Mouse (Mus musculus) heart, postnatal 4 days (tissue): ENCODE results near the gene Fcamr. TPM values are rescaled to one million over a fixed set of nuclear protein-coding genes. Genes with fewer than 3 reads are reported as not detected.
A peak's percentile ranks its signal among the peaks of the same experiment; 100 is the strongest.

ENCODE experiments used
- DNase-seq: peaks from one replicate; pipeline ENCODE4 v3.0.0; 2021
- total RNA-seq, 2 experiments: library from RNA; stranded (reverse); gene quantifications; 2 replicates each; pipeline ENCODE4 v1.2.3; 2021

Gene Fcamr
- total RNA-seq = under 1 TPM; 0.38 to 0.76 TPM

DNA sequence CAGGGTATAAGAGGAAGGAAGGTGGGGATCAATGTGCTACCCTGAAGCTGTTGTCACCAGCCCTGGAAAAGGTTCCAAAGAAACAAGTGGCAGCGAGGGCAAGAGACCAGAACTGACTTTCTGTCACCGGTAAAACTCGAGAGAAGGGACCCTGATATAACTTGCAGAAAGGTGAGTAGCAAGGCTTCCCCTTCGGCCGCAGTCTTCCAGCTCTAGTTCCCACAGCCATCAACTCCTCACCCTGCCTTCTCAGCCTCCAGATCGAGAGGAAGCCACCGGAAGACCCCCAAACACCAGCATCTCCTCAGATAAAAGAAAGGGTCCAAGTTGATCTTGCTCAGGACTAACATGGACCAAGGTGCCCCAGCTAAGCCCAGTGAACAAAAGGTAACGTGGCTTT is at the start of gene Fcamr:
Fcamr (plus strand) TSS at position 301 of the 400 bp plus-strand sequence.
- DNase-seq = no peak

DNA sequence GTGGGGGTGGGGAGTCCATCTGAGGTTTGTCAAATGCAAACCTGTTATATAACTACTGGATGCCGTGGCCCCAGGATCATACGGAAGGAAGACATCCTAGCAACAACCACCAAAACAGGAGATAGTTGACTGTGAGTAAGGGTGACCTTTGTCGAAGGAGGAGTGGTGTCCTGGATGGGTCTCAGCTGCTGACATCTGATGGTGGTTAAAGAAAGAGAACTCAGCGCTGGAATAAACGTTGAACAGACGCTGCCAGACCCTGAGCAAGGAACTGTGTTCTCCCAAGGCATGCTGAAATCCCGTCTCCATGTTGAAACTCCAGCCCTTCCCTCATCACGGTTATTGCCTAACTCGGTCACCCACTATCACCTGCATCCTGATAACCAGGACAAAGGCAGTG is 41.0 kb upstream of the Fcamr start:
- no peak for DNase-seq

DNA sequence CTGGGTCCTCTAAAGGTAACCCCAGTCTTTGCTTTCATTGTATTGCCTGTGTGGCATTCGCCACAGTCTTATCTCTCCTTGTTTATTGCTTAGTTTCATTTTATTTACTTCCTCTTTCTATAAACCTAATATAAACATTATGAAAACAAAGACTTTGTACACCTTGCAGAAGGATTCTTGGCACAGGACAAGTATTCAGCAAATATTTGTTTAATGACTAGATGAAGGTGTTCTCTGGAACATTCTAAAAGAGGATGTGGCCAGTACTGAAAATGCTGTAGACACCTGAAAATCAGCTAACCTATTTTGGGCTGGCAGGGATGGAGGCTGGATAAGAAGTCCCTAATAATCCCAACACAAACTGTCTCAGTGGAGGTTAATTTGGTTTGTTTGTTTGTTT is 39.1 kb upstream of the Fcamr start:
- no peak for DNase-seq

DNA sequence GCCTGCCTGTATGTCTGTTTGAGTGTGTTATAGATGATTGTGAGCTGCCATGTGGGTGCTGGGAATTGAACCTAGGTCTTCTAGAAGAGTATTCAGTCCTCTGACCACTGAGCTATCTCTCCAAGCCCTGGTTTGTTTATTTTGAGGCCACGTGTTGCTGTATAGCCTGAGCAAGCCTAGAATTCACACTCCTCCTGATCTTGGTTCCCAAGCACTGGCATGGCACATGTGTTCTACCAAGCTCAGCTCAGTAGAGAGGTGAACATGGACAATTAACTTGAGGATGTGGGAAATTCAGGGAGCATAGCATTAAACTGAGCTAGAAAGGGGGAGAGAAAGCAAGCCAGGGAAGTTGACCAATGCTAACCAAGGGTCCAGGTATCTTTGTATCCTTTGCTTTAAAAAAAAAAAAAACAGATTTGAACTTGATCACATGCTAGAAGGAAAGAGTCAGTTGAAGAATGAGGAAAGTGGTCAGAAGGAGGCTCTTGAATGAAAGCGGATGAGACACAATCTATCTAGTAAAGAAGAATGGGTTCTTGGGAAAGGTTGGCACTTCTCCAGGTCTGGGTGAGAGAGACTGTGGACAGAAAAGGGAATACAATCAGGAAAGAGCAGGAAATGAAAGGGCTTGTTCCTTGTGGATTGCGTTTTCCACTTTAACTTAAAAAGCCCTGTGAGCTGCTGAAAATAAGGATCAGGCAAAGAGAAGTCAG is 38.5 kb upstream of the Fcamr start:
- no peak for DNase-seq

DNA sequence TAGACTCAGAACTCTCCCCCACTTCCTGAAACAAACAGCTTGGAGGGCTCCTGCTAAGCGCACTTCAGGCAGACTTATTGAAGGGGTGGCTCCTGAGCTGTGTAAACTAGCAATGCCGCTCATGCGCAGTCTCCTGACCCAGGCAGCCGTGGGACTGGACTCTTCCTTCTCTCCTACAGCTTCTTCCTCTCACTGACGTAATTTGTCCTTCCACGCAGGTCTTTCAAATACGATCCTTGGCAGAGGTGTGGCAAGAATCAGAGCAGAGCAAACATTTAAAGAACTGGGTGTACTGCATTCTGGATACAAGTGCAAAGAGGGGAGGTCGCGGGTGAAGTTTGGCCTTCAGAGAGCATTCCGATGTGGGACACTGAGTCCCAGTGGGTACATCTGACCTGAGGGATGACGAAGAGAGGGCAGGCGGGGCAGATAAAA is 36.7 kb upstream of the Fcamr start:
- no peak for DNase-seq

DNA sequence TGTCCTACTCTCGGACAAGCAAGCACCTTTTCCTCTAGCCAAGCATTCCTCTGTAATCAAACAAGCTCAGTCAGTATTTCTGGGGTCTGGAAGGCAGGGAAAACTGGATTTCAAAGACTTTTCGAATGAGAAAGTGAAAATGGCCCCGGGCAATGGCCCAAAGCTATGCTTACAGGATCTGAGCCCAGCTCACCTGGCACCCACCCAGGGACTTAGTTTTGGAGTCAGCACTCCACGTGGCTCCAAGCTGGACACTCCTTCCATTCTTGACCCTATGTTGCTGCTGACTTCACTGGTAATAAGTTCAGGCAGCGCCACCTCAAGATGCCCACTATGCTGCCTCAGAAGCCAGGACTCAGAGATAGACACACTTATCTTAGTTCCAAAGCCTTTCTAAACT is 33.6 kb upstream of the Fcamr start:
- DNase-seq = no peak

DNA sequence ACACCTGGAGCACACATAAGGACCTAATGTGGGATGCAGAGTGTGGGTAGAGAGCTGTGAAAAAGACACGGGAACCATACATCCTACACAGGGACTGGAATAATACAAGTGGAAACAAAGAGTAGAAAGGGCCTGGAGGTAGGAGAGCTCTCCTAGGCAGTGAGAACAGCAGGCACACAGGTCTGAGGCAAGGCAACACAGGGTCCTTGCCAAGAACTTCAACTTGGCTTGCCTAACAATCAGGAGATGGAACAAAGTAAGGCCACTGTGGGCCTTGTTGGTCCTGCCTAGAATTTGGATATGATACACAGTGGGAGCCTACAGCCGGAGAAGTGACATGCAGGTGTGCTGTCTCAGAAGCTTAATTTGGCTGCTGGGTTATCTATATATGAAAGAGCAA is 30.8 kb upstream of the Fcamr start:
- no peak for DNase-seq

DNA sequence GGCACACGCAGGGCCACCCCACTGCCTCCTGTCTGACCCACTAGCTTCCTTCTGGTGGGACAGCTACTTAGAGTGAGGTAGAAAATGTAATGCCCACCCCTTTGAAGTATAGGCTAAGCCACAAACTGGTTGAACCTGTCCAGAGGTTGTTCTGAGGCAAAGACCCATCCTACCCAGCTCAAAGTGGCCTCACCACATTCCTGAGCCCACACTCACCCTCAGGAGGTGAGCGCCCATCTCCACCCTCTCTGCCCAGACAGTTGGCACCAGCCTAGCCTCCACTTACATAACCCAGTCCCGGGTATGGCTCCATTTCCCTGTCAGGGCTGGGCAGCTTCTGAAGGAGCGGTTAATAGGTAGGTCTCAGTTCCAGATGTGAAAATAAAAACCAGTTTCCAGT is 30.2 kb upstream of the Fcamr start:
- DNase-seq = no peak

DNA sequence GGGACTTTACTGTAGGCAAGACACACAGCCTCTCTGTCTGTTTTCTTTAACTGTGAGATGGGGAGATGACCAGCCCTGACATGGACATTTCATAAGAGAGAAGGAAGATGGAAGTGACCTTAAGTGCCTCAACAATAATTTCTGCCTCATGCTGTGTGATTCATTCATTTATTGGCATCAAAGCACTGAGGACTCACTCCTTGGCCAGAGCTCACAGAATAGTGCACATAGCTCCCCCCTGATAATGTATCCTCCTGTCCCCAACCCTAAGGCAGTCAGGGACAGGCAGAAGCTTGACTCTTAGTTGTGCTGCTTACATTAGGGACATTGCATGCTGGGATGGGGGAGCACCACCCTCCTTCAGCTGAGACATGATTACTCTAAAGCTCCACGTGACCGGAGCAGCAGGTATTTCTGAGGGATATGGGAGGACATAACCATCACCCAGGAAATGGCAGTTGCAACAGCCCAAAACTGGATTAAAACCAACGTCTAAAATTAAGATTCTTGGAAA is 29.7 kb upstream of the Fcamr start:
- no peak for DNase-seq

DNA sequence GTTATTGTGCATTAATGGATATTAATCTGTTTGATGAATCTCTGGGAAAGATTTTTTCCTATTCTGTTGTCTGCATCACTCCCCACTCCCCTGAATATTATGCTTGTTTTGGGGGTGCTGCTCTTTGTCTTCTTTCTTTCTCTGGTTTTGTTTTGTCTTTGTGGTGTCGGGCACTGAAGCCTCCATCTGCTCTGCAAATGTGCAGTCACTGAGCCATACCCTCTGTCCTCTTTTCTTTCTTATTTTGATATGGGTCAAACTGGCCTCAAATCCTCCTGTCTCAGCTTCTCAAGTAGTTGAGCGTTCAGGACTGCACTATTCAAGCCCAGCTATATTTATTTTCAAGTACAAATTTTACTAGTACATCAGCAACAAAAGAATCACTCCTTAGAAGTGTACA is 25.5 kb upstream of the Fcamr start:
- DNase-seq = no peak

DNA sequence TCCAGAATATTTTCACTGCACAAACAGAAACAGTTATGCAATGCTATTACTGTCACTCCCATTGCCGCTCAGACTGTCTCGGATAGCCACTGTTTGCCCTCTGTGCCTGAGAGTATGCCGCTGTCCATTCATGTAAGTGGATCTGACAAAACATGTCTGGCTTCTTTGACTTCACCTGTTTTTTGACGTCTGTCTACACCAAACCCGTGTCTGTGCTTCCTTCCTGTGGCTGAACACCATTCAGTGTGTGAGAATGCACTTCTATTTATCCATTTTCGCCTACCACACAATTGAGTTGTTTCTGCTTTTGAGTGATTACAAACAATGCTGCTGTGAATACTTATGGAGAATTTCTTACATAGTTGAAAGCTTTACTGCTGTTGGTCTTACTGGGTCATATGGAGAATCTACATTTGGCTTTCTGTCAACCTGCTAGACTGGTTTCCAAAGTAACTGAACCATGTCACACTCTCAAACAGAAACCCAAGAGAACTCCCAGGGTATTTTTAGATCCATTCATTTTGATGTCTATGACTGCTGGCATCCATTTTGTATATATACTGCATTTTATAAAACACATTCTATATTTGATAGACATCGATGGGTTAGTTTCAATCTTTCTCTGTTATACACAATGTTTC is 24.9 kb upstream of the Fcamr start:
- DNase-seq = no peak

DNA sequence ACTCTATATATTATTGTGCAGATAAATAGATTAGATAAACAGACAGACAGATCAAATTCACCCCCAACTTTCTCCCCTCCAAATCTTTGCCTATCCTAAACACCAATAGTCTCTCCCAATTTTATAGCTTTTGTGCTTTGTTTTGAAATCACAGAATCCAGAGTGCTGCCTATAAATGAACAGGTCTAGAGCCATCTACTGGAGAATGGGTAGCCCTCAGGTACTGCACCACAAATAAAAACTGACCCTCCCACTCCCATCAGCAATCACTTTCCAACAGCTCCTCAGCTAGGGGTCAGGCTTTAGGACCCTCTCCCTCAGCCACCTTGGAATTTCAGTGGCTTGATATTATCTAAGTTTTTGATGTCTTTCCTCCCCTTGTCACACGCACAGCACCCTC is 24.1 kb upstream of the Fcamr start:
- no peak for DNase-seq

DNA sequence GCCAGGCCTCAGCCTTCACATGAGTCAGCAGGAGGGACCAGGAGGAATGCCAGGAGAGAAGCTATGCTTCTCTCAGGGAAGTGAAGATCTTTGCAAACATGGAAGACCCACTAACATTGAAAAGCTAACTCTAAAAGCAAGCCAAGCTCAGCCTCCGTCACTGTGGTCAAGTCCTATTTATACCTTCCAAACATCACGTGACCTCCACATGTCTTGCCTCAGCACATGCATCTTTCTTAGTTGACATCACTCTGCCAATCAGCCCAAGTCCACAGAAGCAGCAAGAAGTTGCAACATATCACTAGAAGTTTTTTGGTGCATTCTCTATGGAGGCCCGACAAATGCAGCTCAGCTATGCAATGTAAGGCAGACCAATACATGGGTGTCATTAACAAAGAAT is 20.8 kb upstream of the Fcamr start:
- no peak for DNase-seq

DNA sequence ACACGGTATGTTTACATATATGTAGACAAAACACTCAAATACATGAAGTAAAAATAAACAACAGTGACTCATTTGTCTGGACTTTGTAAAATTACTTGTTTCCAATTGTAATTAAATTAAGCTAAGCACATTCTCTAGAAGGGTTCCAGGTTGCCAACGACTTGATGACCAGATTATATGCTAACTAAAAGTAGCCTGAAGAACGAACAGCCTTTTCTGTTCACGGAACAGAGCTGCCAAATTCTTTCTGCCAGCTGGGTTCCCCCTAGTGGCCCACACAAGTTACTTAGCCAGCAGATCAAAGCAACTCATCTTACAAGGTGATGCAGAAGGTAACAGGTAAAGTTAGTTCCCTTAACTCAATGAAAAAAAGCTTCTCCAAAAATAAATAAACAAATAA is 16.6 kb upstream of the Fcamr start:
- DNase-seq = peak; percentile 36

DNA sequence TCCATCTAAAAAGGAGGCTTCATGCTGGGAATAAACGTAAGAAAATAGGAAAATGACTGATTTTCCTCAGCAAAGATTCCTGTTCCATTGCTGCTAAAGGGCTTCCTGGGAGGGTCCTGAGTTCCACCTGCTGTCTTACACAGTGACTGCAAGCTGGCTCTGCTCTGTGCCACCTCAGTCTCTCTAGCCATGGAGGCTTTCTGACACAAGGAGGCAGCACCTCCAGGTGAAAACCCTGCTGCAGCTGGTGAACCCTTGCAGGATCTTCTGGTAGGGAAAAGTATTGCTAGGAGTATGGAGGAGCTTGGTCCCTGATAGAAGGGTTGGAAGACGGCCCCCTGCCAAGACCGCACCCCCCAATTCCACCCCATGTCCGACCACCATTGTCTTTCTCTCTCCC is 13.7 kb upstream of the Fcamr start:
- DNase-seq = no peak

DNA sequence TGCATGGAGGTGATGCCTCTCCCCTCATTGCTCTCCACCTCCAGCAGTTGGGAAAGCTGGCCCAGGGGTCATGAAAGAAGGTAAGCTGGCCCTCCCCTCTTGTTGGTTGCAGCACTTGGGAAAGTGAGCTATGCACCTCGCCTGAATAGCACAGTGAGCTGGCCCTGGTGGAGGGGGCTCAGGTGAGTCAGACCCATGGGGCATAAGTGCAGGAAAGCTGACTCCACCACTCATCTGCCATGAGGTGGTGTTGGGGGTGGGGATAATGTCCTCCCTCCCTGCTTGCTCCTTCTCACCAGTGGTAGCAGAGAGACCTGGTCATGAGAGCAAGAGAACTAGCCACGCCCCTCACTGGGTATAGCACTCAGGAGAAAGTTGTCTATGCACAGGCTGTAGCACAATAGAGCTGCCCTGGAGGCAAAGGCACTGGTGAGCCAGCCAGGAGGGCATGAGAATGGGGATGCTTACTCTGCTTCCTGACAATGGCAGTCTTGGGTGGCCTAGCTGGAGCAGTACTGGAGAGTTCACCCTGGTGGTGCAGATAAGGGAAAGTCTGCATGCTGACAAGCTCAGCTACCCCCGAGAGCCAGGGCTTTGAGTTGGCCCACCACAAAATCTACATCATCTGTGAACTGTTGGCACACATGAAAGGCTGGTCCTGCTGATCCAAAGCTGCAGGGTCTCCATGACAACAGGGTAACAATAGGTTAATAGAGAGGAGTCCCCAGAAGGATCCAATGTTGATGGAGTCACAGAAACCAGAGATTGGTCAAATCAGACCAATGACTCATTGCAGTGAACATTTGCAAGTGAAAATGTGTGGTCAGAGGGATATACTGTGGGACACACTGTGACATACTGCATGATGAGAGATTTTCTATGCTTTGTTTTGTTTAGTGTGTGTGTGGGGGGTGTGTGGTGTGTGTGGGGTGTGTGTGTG is 10.9 kb upstream of the Fcamr start:
- no peak for DNase-seq

DNA sequence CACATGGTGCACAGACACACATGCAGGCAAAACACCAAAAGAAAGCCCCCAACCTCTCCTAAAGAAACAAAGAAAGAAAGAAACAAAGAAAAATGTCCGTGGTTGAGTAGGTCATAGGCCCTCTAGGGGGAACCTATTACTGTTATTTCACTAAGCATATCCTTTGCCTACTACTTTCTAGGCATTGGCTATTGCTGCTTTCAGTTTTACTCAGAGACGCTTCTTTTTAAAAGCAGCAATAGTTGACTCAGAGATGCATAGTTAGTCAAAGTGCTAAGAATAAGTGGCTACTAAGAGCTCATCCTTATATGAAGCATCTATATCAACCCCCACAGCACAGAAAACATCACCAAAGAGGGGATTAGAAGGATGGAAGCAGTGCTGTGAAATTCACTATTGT is 5.4 kb upstream of the Fcamr start:
- DNase-seq = no peak

DNA sequence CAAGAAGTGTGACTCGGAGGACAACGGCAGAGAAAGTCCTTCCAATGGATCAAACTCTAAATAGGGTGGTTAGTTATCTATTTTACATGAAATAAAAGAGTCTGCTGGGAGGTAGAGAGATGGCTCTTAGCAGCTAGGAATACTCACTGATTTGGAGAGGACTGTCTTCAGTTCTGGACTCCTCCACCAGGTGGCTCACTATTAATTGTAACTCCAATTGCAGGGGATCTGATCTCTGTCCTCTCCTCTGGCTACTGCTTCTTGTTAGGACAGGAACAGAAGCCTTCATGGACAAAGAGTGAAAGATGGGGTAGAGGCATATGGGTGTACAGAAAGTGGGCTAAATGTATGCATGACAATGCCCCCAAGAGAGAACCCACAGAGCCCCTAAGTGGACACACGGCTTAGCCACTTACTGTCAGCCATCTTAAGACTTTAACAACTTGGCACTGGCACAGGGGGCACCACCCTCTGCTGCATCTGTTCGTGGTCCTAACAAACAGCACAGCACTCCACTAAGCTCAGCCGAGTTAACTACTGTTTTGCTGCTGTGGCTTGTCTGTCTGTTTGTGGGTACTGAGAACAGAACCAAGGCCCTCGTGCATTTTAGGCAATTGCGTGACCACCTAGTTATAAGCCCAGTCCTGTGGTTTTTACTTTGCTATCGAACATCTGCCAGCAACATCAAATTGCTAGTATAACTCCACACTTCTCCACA is 3.6 kb upstream of the Fcamr start:
- peak; percentile 67 for DNase-seq

DNA sequence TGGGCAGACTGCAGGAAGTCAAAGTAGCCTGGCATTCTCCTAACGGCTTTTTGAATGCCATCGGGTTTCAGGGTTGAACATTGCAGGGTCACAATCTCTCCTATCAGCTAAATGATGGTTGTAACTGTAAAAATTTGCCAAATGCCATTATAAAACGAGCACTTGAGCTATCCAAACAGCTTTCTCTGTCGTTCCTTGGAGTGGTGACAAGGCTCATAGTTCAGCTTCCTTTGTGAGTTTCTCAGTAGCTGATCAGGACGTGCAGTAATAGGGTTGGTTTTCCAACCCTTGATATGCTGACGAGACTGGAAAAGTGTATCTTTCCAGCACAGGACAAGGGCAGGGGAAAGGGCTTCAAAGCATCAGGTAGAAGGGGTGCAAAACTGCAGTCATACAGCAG is 2.7 kb upstream of the Fcamr start:
- no peak for DNase-seq

DNA sequence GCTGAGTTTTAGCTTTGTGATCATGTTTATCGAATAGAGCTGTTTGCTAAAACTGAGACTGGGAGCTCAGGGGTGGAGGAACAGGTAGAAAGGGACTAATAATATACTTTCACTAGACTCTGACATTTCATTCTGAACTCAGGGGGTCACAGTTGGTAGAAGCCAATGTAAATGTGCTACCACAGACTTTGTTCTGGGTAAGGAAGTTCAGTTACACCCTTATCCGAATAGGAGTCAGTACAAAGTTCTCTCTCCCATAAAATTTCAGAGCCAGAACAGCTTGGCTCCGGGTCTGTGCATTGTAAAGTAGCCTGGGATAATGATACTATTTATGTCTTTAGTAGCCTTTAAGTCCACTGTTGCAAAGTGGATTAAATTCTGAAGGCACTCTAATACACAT is 2.2 kb upstream of the Fcamr start:
- no peak for DNase-seq

DNA sequence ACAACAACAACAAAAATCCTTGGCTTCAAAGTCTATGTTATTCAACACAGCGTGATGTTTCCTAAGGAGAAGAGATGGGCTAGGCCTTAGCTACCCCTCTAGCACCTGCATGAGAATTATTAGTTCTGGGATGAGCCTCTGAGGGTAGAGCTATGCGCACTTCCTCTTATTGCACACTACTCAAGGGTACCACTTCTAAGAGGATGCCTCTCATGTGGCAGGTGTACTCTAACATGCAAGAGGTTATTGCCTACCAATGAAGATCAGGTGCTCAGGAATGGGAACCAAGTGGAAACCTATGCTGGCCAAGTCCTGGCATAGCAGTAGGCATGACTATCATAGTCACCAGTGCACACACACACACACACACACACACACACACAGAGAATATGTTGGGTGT is 1.3 kb upstream of the Fcamr start:
- DNase-seq = no peak

DNA sequence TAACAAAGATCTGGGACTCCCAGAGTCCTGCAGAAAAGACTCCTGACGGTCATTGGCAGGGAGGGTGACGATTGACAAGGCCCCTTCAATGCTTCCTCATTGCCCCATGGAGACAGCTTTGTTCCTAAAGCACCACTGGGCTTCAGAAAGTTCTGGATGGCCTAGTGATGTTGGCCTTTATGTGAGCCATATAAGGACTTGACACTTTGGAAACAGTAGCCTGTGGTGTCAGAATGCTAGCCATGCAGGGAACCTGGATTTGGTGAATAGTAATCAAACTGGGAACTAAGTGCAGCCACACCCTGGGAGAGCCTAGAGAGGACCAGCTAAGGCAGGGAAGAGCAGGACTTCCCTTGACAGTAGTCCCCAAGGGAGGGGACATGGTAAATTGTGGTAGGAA is 809 bp downstream of the Fcamr start:
- no peak for DNase-seq

DNA sequence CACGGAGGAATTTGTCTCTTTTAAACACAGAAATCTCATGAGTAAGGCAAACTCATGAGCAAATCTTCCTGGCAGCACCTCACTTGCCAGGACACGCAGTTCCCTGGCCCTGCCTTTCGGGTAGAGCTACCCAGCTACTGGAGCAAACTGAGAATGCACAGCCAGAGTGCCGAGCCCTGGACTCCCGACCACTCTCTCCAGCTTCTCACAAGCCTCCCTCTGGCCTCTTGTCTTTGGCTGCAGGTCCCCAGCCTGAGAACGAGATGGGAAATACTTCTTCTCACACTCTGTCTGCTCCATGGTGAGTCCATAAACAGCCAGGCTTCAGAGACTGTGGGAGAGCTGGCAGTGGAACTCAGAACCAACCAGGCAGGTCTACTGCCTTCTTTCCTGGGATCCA is 2.3 kb downstream of the Fcamr start:
- DNase-seq = no peak
